Mouse (Mus musculus) adrenal gland, adult 8-10 months (tissue): ENCODE data around the gene 2310046K23Rik. TPM values are rescaled to one million over a fixed set of nuclear protein-coding genes. Genes with fewer than 3 reads are reported as not detected.
"Not testable (repeated sequence)": the region's sequence is repeated elsewhere in the genome, so short reads cannot be mapped to it uniquely, and the experiment has no call there.

ENCODE experiments used
- DNase-seq: peaks from one replicate; pipeline ENCODE4 v3.0.0; 2022
- total RNA-seq, 4 experiments: library from RNA; stranded (reverse); gene quantifications; 2 replicates each; pipeline ENCODE4 v1.2.4; 2022

2310046K23Rik gene
- total RNA-seq, result not detected

GRCm38 (mm10) chr3:92534411-92534810 is at the start of gene 2310046K23Rik:
Gene 2310046K23Rik, minus strand, starts transcription at chr3:92534511.
- no peak for DNase-seq

DNA sequence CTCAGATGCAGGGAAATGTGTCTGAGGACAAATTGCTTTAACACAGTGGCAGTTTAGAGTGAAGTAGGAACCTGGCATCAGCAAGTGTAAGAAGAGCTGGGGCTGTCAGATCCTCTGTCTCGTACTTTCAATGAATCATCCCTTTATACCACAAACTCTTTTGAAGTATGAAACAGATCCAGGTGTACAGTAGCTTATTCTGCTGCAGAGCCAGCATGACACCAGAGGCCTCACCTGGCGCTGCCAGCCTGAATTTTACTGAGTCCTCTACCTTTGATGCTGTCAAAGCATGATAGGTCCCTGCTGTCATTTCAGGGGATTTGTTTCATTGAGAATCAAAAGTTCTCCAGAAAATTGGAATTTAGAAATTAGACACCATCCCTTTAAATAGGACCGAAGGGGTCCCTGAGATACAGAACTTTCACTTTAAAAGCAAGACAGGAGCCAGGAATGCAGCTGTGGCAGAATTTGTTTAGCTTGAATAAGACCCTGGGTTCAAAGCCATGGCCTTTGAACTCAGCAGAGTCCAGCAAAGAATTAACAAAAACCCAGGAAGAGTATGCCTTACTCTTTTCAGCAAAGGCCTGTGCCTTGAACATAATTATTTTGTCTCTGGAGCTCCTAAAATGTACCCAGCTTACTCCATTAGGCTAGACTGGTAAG is 49.0 kb upstream of the 2310046K23Rik start:
- no peak for DNase-seq

GRCm38 (mm10) chr3:92579508-92579907 is 45.2 kb upstream of the 2310046K23Rik start:
- DNase-seq, result no peak

DNA sequence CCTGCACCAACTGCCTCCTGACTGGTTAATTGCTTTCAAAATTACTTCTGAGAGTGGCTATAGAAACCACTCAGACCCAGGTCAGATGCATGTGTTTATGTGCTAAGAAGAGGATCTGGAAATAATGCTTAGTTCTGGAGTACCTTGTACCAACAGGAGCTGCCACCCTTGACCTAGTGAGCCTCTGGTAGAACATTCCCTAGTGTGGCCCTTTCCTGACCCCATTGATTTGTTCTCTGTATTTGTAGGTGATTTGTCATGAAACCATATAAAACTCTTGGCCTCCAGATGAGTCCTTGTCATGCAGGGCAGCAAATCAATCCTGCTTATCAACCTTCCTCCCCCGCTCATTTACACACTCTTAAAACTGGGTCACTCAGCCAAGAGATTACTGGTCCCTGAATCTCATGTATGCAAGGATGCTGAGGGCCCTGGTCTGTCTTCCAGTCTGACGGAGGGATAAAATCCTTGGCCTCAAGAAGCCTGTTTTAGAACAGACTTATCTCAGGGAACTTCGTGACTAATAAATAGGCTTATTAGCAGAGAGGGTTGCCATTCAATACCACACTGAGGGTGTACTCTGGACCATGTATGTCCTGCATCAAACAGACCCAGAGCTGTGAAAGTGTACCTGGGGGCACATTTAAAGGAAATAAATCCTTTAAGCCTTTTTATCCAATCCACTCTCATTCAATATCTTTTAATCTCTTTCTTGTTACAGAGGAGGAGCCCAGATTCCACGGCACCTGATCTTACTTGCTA is 44.5 kb upstream of the 2310046K23Rik start:
- DNase-seq, result no peak

DNA sequence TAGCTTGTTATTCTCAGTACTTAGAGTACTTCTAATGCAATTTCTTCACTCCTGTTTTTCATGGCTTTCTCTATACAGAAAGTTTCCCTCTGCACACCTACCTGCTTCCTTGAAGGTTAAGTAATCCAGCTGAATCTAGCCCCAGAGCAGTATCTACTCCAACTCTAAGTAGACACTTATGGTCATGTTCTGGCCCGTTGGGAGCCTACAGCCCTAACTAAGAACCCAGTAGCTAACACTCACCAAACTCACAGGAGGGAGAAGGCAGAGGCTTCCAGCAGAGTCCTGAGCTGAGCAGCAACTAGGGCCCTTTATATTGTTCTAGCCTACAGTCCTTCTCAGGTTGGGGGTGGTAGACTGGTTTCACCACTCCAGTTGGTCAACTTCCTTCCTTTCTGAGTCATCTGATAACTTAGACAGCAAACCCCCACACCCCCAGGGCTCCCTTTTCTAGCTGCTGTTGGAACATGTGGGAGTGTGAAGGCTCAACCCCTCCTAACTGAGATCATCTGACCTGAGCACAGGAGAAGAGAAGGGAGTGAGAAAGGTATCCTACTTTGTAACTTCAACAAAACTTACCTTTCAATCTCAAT is 39.2 kb upstream of the 2310046K23Rik start, which contains the start of gene Ivl:
Ivl (minus strand) TSS at position 287 of the 593 bp plus-strand sequence.
- no peak for DNase-seq

GRCm38 (mm10) chr3:92572514-92573155 is 38.3 kb upstream of the 2310046K23Rik start:
- no peak for DNase-seq

- DNase-seq, result no peak
Observed at GRCm38 (mm10) chr3:92568752-92569151, 34.4 kb upstream of the 2310046K23Rik start.

DNA sequence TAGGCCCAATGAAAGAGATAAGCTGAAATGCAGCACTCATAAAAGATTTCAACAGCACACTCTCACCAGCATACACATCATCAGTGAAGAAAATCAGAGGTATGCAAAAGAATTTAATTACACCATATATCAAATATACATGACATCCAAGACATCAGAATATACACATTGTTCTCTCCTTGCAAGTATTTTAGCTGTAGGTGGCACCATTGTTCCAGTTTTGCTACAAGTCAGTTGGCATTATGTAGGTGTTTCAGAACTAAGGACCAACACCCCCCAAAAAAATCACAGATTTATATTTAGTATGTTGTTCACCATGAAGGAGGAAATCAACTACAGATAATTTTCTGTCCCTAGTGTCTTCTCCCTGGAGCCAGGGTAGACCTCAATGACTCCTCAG is 31.1 kb upstream of the 2310046K23Rik start:
- no peak for DNase-seq

- no peak for DNase-seq
Observed at GRCm38 (mm10) chr3:92512325-92512724, 22.0 kb downstream of the 2310046K23Rik start.

GRCm38 (mm10) chr3:92510786-92511185 is 23.5 kb downstream of the 2310046K23Rik start:
- DNase-seq, result peak; percentile 50

GRCm38 (mm10) chr3:92508185-92508584 is 26.1 kb downstream of the 2310046K23Rik start:
- no peak for DNase-seq

DNA sequence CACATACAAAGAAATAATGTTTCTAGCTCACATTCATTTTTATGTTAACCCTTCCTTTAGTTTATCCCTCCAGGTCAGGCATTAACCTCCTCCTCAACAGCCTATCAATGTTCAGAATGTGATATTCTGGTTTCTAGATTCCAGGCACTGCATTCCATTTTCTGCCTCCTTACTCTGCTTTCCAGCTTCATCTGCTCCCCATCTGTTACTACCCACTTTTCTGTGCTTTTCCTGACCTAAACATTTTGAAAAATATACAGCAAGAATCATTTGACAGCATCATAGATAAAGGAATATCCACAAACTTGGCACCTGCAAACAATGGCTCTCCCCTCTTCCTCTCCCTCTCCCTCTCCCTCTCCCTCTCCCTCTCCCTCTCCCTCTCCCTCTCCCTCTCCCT is 30.8 kb downstream of the 2310046K23Rik start:
- no peak for DNase-seq

- no peak for DNase-seq
Observed at GRCm38 (mm10) chr3:92500393-92500792, 33.9 kb downstream of the 2310046K23Rik start, which contains the start of gene Sprr4. Gene Sprr4, minus strand, starts transcription at chr3:92500493.

- DNase-seq, result not testable (repeated sequence)
Observed at GRCm38 (mm10) chr3:92490262-92490661, 44.0 kb downstream of the 2310046K23Rik start.

DNA sequence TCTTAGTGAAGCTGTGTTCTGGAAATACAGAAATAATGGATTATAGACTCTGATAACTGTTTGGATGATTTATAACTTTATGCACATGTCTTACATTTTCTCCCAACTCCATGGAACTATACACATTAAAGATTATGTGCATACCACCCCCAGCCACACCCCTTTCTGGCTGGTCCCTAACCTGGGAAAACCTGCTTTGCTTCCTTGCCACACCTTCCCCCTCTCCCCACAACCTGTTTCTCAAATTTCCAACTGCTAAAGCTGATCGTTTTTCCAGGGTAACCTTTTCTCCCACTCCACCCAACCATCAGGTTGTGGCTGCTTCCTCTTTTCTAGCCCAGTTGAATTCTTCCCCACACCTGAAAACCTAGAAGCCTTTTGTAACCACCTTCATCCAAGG is 48.0 kb downstream of the 2310046K23Rik start:
- DNase-seq, result no peak

DNA sequence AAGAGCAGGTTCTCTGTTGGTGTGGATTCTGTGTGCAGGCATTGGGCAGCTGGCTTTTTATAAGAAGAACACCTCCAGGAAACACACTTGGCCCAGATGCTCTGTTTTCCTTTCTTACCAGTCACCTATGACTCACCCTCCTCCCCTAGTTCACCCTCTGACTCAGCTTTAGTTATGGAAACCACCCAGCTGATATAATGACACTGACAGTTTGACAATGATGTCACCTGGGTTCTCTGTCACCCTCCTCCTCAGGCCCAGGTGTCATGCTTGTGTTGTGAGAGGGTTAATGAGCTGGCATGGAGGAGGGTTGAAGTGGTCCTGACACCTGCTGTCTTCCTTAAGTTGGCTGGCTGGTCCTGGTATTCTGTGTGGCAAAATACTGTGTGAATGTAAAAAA is 48.4 kb downstream of the 2310046K23Rik start, which contains the start of gene Sprr1a:
Sprr1a (minus strand) TSS at position 33 of the 400 bp plus-strand sequence.
- peak; percentile 7 for DNase-seq

Other genes starting within 250 kb of the 2310046K23Rik start
- not detected for gene Sprr2a3, start 249.1 kb downstream of the 2310046K23Rik start, total RNA-seq
- not detected for gene Sprr2b, start 217.9 kb downstream of the 2310046K23Rik start, total RNA-seq
- gene Sprr2d, start 195.4 kb downstream of the 2310046K23Rik start, total RNA-seq, result not detected
- gene Sprr2e, start 182.4 kb downstream of the 2310046K23Rik start, total RNA-seq, result not detected
- not detected for gene Sprr2f, start 169.3 kb downstream of the 2310046K23Rik start, total RNA-seq
- gene Sprr2h, start 148.8 kb downstream of the 2310046K23Rik start, total RNA-seq, result not detected
- gene Sprr2i, start 126.5 kb downstream of the 2310046K23Rik start, total RNA-seq, result not detected
- not detected for gene Sprr2j-ps, start 116.4 kb downstream of the 2310046K23Rik start, total RNA-seq
- 1 to 10 TPM; 2.6 to 7.5 (median 4.1) TPM for gene Gm9774, start 105.1 kb downstream of the 2310046K23Rik start, total RNA-seq
- gene Sprr2k, start 101.9 kb downstream of the 2310046K23Rik start, total RNA-seq, result not detected
- not detected for gene Sprr1b, start 95.7 kb downstream of the 2310046K23Rik start, total RNA-seq
- not detected for gene Sprr3, start 75.8 kb downstream of the 2310046K23Rik start, total RNA-seq
- gene Sprr1a, start 48.6 kb downstream of the 2310046K23Rik start, total RNA-seq, result not detected
- not detected for gene Sprr4, start 34.0 kb downstream of the 2310046K23Rik start, total RNA-seq
- not detected for gene Ivl, start 39.2 kb upstream of the 2310046K23Rik start, total RNA-seq
- not detected for gene Smcp, start 54.5 kb upstream of the 2310046K23Rik start, total RNA-seq
- gene 2210017I01Rik, start 73.0 kb upstream of the 2310046K23Rik start, total RNA-seq, result not detected
- gene Lce6a, start 87.1 kb upstream of the 2310046K23Rik start, total RNA-seq, result not detected
- gene Lce1a1, start 113.8 kb upstream of the 2310046K23Rik start, total RNA-seq, result not detected
- gene Lce1b, start 122.4 kb upstream of the 2310046K23Rik start, total RNA-seq, result not detected
- not detected for gene Lce1a2, start 135.8 kb upstream of the 2310046K23Rik start, total RNA-seq
- not detected for gene Lce1c, start 144.7 kb upstream of the 2310046K23Rik start, total RNA-seq
- not detected for gene Lce1d, start 152.7 kb upstream of the 2310046K23Rik start, total RNA-seq
- not detected for gene Lce1e, start 174.6 kb upstream of the 2310046K23Rik start, total RNA-seq
- not detected for gene Lce1f, start 185.8 kb upstream of the 2310046K23Rik start, total RNA-seq
- not detected for gene Gm38119, start 204.6 kb upstream of the 2310046K23Rik start, total RNA-seq
- gene Lce1g, start 217.8 kb upstream of the 2310046K23Rik start, total RNA-seq, result not detected
- gene Lce1h, start 230.6 kb upstream of the 2310046K23Rik start, total RNA-seq, result not detected
- gene Lce1i, start 244.4 kb upstream of the 2310046K23Rik start, total RNA-seq, result not detected